Mouse (Mus musculus): Measurements from ENCODE around the gene Apc2. TPM values are rescaled to one million over a fixed set of nuclear protein-coding genes. Genes with fewer than 3 reads are reported as not detected.

Gene Apc2
- total RNA-seq, 1 experiment from 2014 or later = 0.30 TPM

- no peak for ATAC-seq (replicated peaks in 1 of 2; ENCODE audit: insufficient read depth in 1 of 2, low FRiP score in 2 of 2, low TSS enrichment in 1 of 2, low read depth in 1 of 2, poor library complexity in 2 of 2, severe bottlenecking in 2 of 2)
Observed at GRCm38 (mm10) chr10:80324120-80325037, 28.6 kb downstream of the Apc2 start.

- ATAC-seq (replicated peaks in 1 of 2; ENCODE audit: insufficient read depth in 1 of 2, low FRiP score in 2 of 2, low TSS enrichment in 1 of 2, low read depth in 1 of 2, poor library complexity in 2 of 2, severe bottlenecking in 2 of 2) = no peak
Observed at GRCm38 (mm10) chr10:80325045-80325444, 29.3 kb downstream of the Apc2 start.

- peak; percentile 90 to 92 for ATAC-seq (replicated peaks in 1 of 2; ENCODE audit: insufficient read depth in 1 of 2, low FRiP score in 2 of 2, low TSS enrichment in 1 of 2, low read depth in 1 of 2, poor library complexity in 2 of 2, severe bottlenecking in 2 of 2)
Observed at GRCm38 (mm10) chr10:80329273-80330081, 33.7 kb downstream of the Apc2 start, which contains the start of the genes Pcsk4 and Reep6. TSS of gene Pcsk4 (minus strand) at chr10:80329498. TSS of gene Reep6 (plus strand) at chr10:80329953.

GRCm38 (mm10) chr10:80330084-80330483, 34.3 kb downstream of the Apc2 start:
- ATAC-seq (replicated peaks in 1 of 2; ENCODE audit: insufficient read depth in 1 of 2, low FRiP score in 2 of 2, low TSS enrichment in 1 of 2, low read depth in 1 of 2, poor library complexity in 2 of 2, severe bottlenecking in 2 of 2) = no peak; a peak in 1 of 4 replicates

GRCm38 (mm10) chr10:80330888-80331287, 35.1 kb downstream of the Apc2 start:
- no peak for ATAC-seq (replicated peaks in 1 of 2; ENCODE audit: insufficient read depth in 1 of 2, low FRiP score in 2 of 2, low TSS enrichment in 1 of 2, low read depth in 1 of 2, poor library complexity in 2 of 2, severe bottlenecking in 2 of 2)

- no peak for ATAC-seq (replicated peaks in 1 of 2; ENCODE audit: insufficient read depth in 1 of 2, low FRiP score in 2 of 2, low TSS enrichment in 1 of 2, low read depth in 1 of 2, poor library complexity in 2 of 2, severe bottlenecking in 2 of 2)
Observed at GRCm38 (mm10) chr10:80331636-80332524, 36.1 kb downstream of the Apc2 start.

- no peak for ATAC-seq (replicated peaks in 1 of 2; ENCODE audit: insufficient read depth in 1 of 2, low FRiP score in 2 of 2, low TSS enrichment in 1 of 2, low read depth in 1 of 2, poor library complexity in 2 of 2, severe bottlenecking in 2 of 2)
Observed at GRCm38 (mm10) chr10:80332525-80332989, 36.8 kb downstream of the Apc2 start.

GRCm38 (mm10) chr10:80336263-80336662, 40.5 kb downstream of the Apc2 start:
- no peak for ATAC-seq (replicated peaks in 1 of 2; ENCODE audit: insufficient read depth in 1 of 2, low FRiP score in 2 of 2, low TSS enrichment in 1 of 2, low read depth in 1 of 2, poor library complexity in 2 of 2, severe bottlenecking in 2 of 2)

- ATAC-seq (replicated peaks in 1 of 2; ENCODE audit: insufficient read depth in 1 of 2, low FRiP score in 2 of 2, low TSS enrichment in 1 of 2, low read depth in 1 of 2, poor library complexity in 2 of 2, severe bottlenecking in 2 of 2) = peak; percentile 49 to 58; a peak in 3 of 4 replicates
Observed at GRCm38 (mm10) chr10:80339941-80340750, 44.4 kb downstream of the Apc2 start.

- no peak for ATAC-seq (replicated peaks in 1 of 2; ENCODE audit: insufficient read depth in 1 of 2, low FRiP score in 2 of 2, low TSS enrichment in 1 of 2, low read depth in 1 of 2, poor library complexity in 2 of 2, severe bottlenecking in 2 of 2)
Observed at GRCm38 (mm10) chr10:80341026-80341425, 45.2 kb downstream of the Apc2 start.

- ATAC-seq (replicated peaks in 1 of 2; ENCODE audit: insufficient read depth in 1 of 2, low FRiP score in 2 of 2, low TSS enrichment in 1 of 2, low read depth in 1 of 2, poor library complexity in 2 of 2, severe bottlenecking in 2 of 2) = peak in 1 of 2 experiments; percentile 18; a peak in 1 of 4 replicates
Observed at GRCm38 (mm10) chr10:80341491-80342304, 45.9 kb downstream of the Apc2 start.

GRCm38 (mm10) chr10:80342305-80342748, 46.5 kb downstream of the Apc2 start:
- no peak for ATAC-seq (replicated peaks in 1 of 2; ENCODE audit: insufficient read depth in 1 of 2, low FRiP score in 2 of 2, low TSS enrichment in 1 of 2, low read depth in 1 of 2, poor library complexity in 2 of 2, severe bottlenecking in 2 of 2)

GRCm38 (mm10) chr10:80342749-80343424, 47.1 kb downstream of the Apc2 start:
- ATAC-seq (replicated peaks in 1 of 2; ENCODE audit: insufficient read depth in 1 of 2, low FRiP score in 2 of 2, low TSS enrichment in 1 of 2, low read depth in 1 of 2, poor library complexity in 2 of 2, severe bottlenecking in 2 of 2) = peak; percentile 19 to 29; a peak in 2 of 4 replicates

- ATAC-seq (replicated peaks in 1 of 2; ENCODE audit: insufficient read depth in 1 of 2, low FRiP score in 2 of 2, low TSS enrichment in 1 of 2, low read depth in 1 of 2, poor library complexity in 2 of 2, severe bottlenecking in 2 of 2) = no peak
Observed at GRCm38 (mm10) chr10:80343425-80343895, 47.7 kb downstream of the Apc2 start.

- no peak for ATAC-seq (replicated peaks in 1 of 2; ENCODE audit: insufficient read depth in 1 of 2, low FRiP score in 2 of 2, low TSS enrichment in 1 of 2, low read depth in 1 of 2, poor library complexity in 2 of 2, severe bottlenecking in 2 of 2)
Observed at GRCm38 (mm10) chr10:80344131-80344661, 48.4 kb downstream of the Apc2 start.
